Comparison of ENCODE assay signal across 8 mouse cellular contexts in the genomic region with DNA sequence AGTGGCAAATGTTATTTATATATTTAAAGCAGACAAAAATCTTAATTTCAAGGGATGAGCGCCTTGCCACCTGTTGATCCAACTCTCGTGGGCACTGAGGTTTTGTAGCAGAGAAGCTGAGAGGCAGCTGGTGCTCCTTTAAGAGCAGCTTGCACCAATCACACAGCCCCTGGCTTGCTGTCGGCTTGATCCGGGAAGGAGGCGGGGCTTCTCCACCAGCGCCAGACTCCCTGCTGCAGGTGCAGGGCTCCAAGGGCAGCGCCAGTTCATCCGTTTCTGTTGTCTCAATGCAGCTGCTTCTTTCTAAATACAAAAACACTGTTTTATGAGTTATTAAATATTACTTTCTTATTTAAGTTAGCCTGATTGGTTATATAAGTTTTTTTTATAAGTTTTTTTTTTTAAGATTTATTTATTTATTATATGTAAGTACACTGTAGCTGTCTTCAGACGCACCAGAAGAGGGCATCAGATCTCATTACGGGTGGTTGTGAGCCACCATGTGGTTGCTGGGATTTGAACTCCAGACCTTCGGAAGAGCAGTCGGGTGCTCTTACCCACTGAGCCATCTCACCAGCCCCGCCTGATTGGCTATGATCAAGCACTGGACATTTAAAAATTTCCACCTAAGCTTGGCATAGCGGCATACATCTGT. TPM values are rescaled to one million over a fixed set of nuclear protein-coding genes. Genes with fewer than 3 reads are reported as not detected.
DNase-seq lines count a peak whose midpoint lies in the region; ATAC-seq lines count a peak whose summit lies in the region.
"Not testable (repeated sequence)": the region's sequence is repeated elsewhere in the genome, so short reads cannot be mapped to it uniquely, and the experiment has no call there.

No protein-coding gene starts in this region.

- intact Hi-C loops in heart, postnatal 10 days (cut with DNase I) = not testable (repeated sequence)

- not testable (repeated sequence) for H3K4me1 ChIP-seq in forebrain, embryonic 13.5 days; kidney, embryonic 14.5 days (ENCODE audit: control insufficient read depth, insufficient read depth, low read length); liver, embryonic 16.5 days (ENCODE audit: control insufficient read depth, low read depth, low read length); midbrain, embryonic 15.5 days

- DNase-seq in B cell, adult 2 months = peak; percentile 52
- DNase-seq in adrenal gland, postnatal 25 days = peak; percentile 48
- DNase-seq in heart, postnatal 10 days = peak; percentile 68 to 70
- DNase-seq in spleen, postnatal 36 days (ENCODE audit: low spot score in 2 of 2) = peak; percentile 51 to 58

- not testable (repeated sequence) for H3K27ac ChIP-seq in forebrain, embryonic 13.5 days; kidney, embryonic 14.5 days (ENCODE audit: low read depth, low read length); liver, embryonic 16.5 days (ENCODE audit: low read length); midbrain, embryonic 15.5 days

- ATAC-seq in forebrain, embryonic 13.5 days = peak; percentile 91
- peak; percentile 86 for ATAC-seq in kidney, embryonic 14.5 days (ENCODE audit: low FRiP score, low TSS enrichment)
- ATAC-seq in liver, embryonic 16.5 days (ENCODE audit: low read depth) = peak; percentile 59; the same call in 1 of the 2 replicates
- not testable (repeated sequence) for ATAC-seq in midbrain, embryonic 15.5 days (replicated peaks)

- H3K27me3 ChIP-seq in forebrain, embryonic 13.5 days; kidney, embryonic 14.5 days (ENCODE audit: control insufficient read depth, insufficient read depth, low read length); liver, embryonic 16.5 days (ENCODE audit: control insufficient read depth, insufficient read depth, low read depth, low read length); midbrain, embryonic 15.5 days (replicated peaks): not testable (repeated sequence)

- WGBS in forebrain, embryonic 13.5 days = 16% methylated on average over 14 of the region's 14 CpGs
- WGBS in kidney, embryonic 14.5 days = 15% methylated on average over 13 of the region's 14 CpGs
- 13% methylated on average over 13 of the region's 14 CpGs for WGBS in liver, embryonic 16.5 days (ENCODE audit: insufficient replicate concordance)
- WGBS in midbrain, embryonic 15.5 days = 20% methylated on average over 14 of the region's 14 CpGs

- H3K4me3 ChIP-seq in forebrain, embryonic 13.5 days; kidney, embryonic 14.5 days (ENCODE audit: low read length); liver, embryonic 16.5 days (ENCODE audit: low read depth, low read length); midbrain, embryonic 15.5 days: not testable (repeated sequence)

- not testable (repeated sequence) for H3K36me3 ChIP-seq in forebrain, embryonic 13.5 days (ENCODE audit: poor library complexity, severe bottlenecking); kidney, embryonic 14.5 days (ENCODE audit: control insufficient read depth, insufficient read depth, low read length); liver, embryonic 16.5 days (ENCODE audit: control insufficient read depth, insufficient read depth); midbrain, embryonic 15.5 days (replicated peaks)

- not testable (repeated sequence) for H3K9ac ChIP-seq in forebrain, embryonic 13.5 days; kidney, embryonic 14.5 days (ENCODE audit: low read depth, low read length); liver, embryonic 16.5 days (ENCODE audit: low read depth, low read length); midbrain, embryonic 15.5 days

- H3K9me3 ChIP-seq in forebrain, embryonic 13.5 days (replicated peaks); kidney, embryonic 14.5 days (ENCODE audit: control insufficient read depth, low read length); liver, embryonic 16.5 days (replicated peaks; ENCODE audit: control insufficient read depth, low read length); midbrain, embryonic 15.5 days: not testable (repeated sequence)

- H3K4me2 ChIP-seq in forebrain, embryonic 13.5 days = peak overlapping the region; percentile 36
- H3K4me2 ChIP-seq in kidney, embryonic 14.5 days (replicated peaks; ENCODE audit: low read depth, low read length) = 0 out of 2 replicates have a peak overlapping the region, but pooled peaks have one; percentile 4
- not testable (repeated sequence) for H3K4me2 ChIP-seq in liver, embryonic 16.5 days (ENCODE audit: low read depth, low read length)
- peak overlapping the region; percentile 35 for H3K4me2 ChIP-seq in midbrain, embryonic 15.5 days

RNA-seq across cellular contexts. Expression of a gene that starts 7.3 kb away (rescaled TPM):
- 87.7 and 126 TPM in 2 replicates for total RNA-seq in adrenal gland, postnatal 25 days (2021)
- polyA plus RNA-seq in forebrain, embryonic 13.5 days (2015; fragmentation: Nextera tagmentation; extraction: Ambion mirVana) = 19.7 and 20.6 TPM in 2 replicates
- total RNA-seq in heart, postnatal 10 days (2021) = 10 to 100 TPM; 74.3 to 74.9 TPM
- polyA plus RNA-seq in kidney, embryonic 14.5 days (2014; fragmentation: Nextera tagmentation; extraction: Ambion mirVana) = 61.0 and 110 TPM in 2 replicates
- polyA plus RNA-seq in liver, embryonic 16.5 days (2015; fragmentation: Nextera tagmentation; extraction: Ambion mirVana) = 15.8 and 15.9 TPM in 2 replicates
- polyA plus RNA-seq in midbrain, embryonic 15.5 days (2015; fragmentation: Nextera tagmentation; extraction: Ambion mirVana) = 22.0 and 22.1 TPM in 2 replicates

RNA-seq across cellular contexts. Expression of a gene that starts 27.6 kb away (rescaled TPM):
- total RNA-seq in adrenal gland, postnatal 25 days (2021) = 8.0 and 8.7 TPM in 2 replicates
- polyA plus RNA-seq in forebrain, embryonic 13.5 days (2015; fragmentation: Nextera tagmentation; extraction: Ambion mirVana) = 5.1 and 5.2 TPM in 2 replicates
- total RNA-seq in heart, postnatal 10 days (2021) = 1 to 10 TPM; 8.0 to 9.6 TPM
- polyA plus RNA-seq in kidney, embryonic 14.5 days (2014; fragmentation: Nextera tagmentation; extraction: Ambion mirVana) = 2.8 and 4.0 TPM in 2 replicates
- polyA plus RNA-seq in liver, embryonic 16.5 days (2015; fragmentation: Nextera tagmentation; extraction: Ambion mirVana) = 0.30 and 0.36 TPM in 2 replicates
- 4.8 and 4.9 TPM in 2 replicates for polyA plus RNA-seq in midbrain, embryonic 15.5 days (2015; fragmentation: Nextera tagmentation; extraction: Ambion mirVana)
